8 mouse cellular contexts compared by ENCODE assay signal in genomic region chr13:21994896-21995295, GRCm38 (mm10). TPM values are rescaled to one million over a fixed set of nuclear protein-coding genes. Genes with fewer than 3 reads are reported as not detected.
A peak's percentile ranks its signal among the peaks of the same experiment; 100 is the strongest.
DNase-seq lines count a peak whose midpoint lies in the region; ATAC-seq lines count a peak whose summit lies in the region.
"Had no signal": no experiment of that assay in that cellular context is flagged by ENCODE, and none has a peak within 500 bp of the region (broad histone marks: within the 10 kb centered on the region; RNA-seq: fewer than 3 reads in every experiment).

No protein-coding gene starts in this region.

- H3K4me3 ChIP-seq in neural tube, embryonic 11.5 days (ENCODE audit: low read depth, low read length), result peak overlapping the region; percentile 36
- peak overlapping the region; percentile 39 for H3K4me3 ChIP-seq in forebrain, embryonic 11.5 days (ENCODE audit: low read depth, low read length)
- H3K4me3 ChIP-seq in limb, embryonic 15.5 days, result peak overlapping the region; percentile 33
- H3K4me3 ChIP-seq in stomach, embryonic 15.5 days (replicated peaks), result peak overlapping the region; percentile 42

- 6% methylated on average over 8 of the region's 8 CpGs for WGBS in neural tube, embryonic 11.5 days
- 5% methylated on average over 8 of the region's 8 CpGs for WGBS in forebrain, embryonic 11.5 days
- 4% methylated on average over 8 of the region's 8 CpGs for WGBS in limb, embryonic 15.5 days
- 5% methylated on average over 8 of the region's 8 CpGs for WGBS in stomach, embryonic 15.5 days

- H3K27ac ChIP-seq in neural tube, embryonic 11.5 days (ENCODE audit: low read depth, low read length), result no peak overlapping the region
- no peak overlapping the region for H3K27ac ChIP-seq in forebrain, embryonic 11.5 days (ENCODE audit: low read depth, low read length)
- no peak overlapping the region for H3K27ac ChIP-seq in limb, embryonic 15.5 days
- H3K27ac ChIP-seq in stomach, embryonic 15.5 days, result no peak overlapping the region

- H3K9ac ChIP-seq in neural tube, embryonic 11.5 days (ENCODE audit: low read length), result no peak overlapping the region
- H3K9ac ChIP-seq in forebrain, embryonic 11.5 days (ENCODE audit: low read length), result peak overlapping the region; percentile 35
- H3K9ac ChIP-seq in limb, embryonic 15.5 days, result no peak overlapping the region
- no peak overlapping the region for H3K9ac ChIP-seq in stomach, embryonic 15.5 days

- no peaks in the 10 kb centered on the region for H3K36me3 ChIP-seq in neural tube, embryonic 11.5 days (ENCODE audit: control insufficient read depth, insufficient read depth, low read length)
- no peaks in the 10 kb centered on the region for H3K36me3 ChIP-seq in forebrain, embryonic 11.5 days (ENCODE audit: control insufficient read depth, insufficient read depth, low read length)
- H3K36me3 ChIP-seq in limb, embryonic 15.5 days, result no peaks in the 10 kb centered on the region
- no peaks in the 10 kb centered on the region for H3K36me3 ChIP-seq in stomach, embryonic 15.5 days

- ATAC-seq in neural tube, embryonic 11.5 days (ENCODE audit: insufficient read depth, low FRiP score, low TSS enrichment), result no peak
- no peak for ATAC-seq in forebrain, embryonic 11.5 days (replicated peaks; ENCODE audit: low FRiP score)
- no peak for ATAC-seq in limb, embryonic 15.5 days (ENCODE audit: insufficient number of reproducible peaks, low FRiP score, low TSS enrichment, low read depth)
- ATAC-seq in stomach, embryonic 15.5 days (ENCODE audit: insufficient read depth, low FRiP score, low read depth), result no peak

- H3K4me2 ChIP-seq in neural tube, embryonic 11.5 days (ENCODE audit: low read depth), result peak overlapping the region; percentile 57
- peak overlapping the region; percentile 65 for H3K4me2 ChIP-seq in forebrain, embryonic 11.5 days (ENCODE audit: low read depth, low read length, severe bottlenecking)
- H3K4me2 ChIP-seq in limb, embryonic 15.5 days, result peak overlapping the region; percentile 44
- peak overlapping the region; percentile 67 for H3K4me2 ChIP-seq in stomach, embryonic 15.5 days

- intact Hi-C loops in gastrocnemius, postnatal 14 days (cut with DNase I; ENCODE audit: low total_unique reads), result no loop called here

- H3K9me3 ChIP-seq in neural tube, embryonic 11.5 days (ENCODE audit: control insufficient read depth, low read length), result no peaks in the 10 kb centered on the region
- no peaks in the 10 kb centered on the region for H3K9me3 ChIP-seq in forebrain, embryonic 11.5 days (ENCODE audit: control insufficient read depth, low read length)
- H3K9me3 ChIP-seq in limb, embryonic 15.5 days, result no peaks in the 10 kb centered on the region
- no peaks in the 10 kb centered on the region for H3K9me3 ChIP-seq in stomach, embryonic 15.5 days

- 0 out of 2 replicates have a peak, but pooled peaks cover 7% of the 10 kb centered on the region for H3K4me1 ChIP-seq in neural tube, embryonic 11.5 days (ENCODE audit: control insufficient read depth, insufficient read depth, low read length)
- no peaks in the 10 kb centered on the region; the same call in 1 of the 2 replicates for H3K4me1 ChIP-seq in forebrain, embryonic 11.5 days (replicated peaks; ENCODE audit: control insufficient read depth, insufficient read depth, low read length)
- H3K4me1 ChIP-seq in limb, embryonic 15.5 days, result peaks cover 14% of the 10 kb centered on the region; the same call in 1 of the 2 replicates
- H3K4me1 ChIP-seq in stomach, embryonic 15.5 days, result peaks cover 12% of the 10 kb centered on the region; the same call in 1 of the 2 replicates

- no peak for DNase-seq in neural tube, embryonic 11.5 days (ENCODE audit: low spot score)
- no peak for DNase-seq in neural tube, embryonic 10.5 days (ENCODE audit: extremely low spot score, low spot score)
- no peak for DNase-seq in forebrain, embryonic 11.5 days (ENCODE audit: low spot score)
- DNase-seq in adipocyte (ENCODE audit: low spot score), result no peak
- no peak for DNase-seq in gastrocnemius, postnatal 14 days

- H3K27me3 ChIP-seq in neural tube, embryonic 11.5 days (ENCODE audit: control insufficient read depth, insufficient read depth, low read length), result peaks cover 48% of the 10 kb centered on the region
- H3K27me3 ChIP-seq in forebrain, embryonic 11.5 days (ENCODE audit: control insufficient read depth, insufficient read depth, low read length), result peaks cover 38% of the 10 kb centered on the region
- peaks cover 62% of the 10 kb centered on the region for H3K27me3 ChIP-seq in limb, embryonic 15.5 days
- peaks cover 43% of the 10 kb centered on the region for H3K27me3 ChIP-seq in stomach, embryonic 15.5 days (replicated peaks)

RNA-seq across cellular contexts. Expression of gene Pom121l2, which starts 13.9 kb away (rescaled TPM):
- polyA plus RNA-seq in neural tube, embryonic 11.5 days (2014; fragmentation: Nextera tagmentation; extraction: Ambion mirVana), result 0.16 and 0.19 TPM in 2 replicates
- 0.12 TPM in 1 of 2 replicates, not detected in the other for polyA plus RNA-seq in forebrain, embryonic 11.5 days (2014; fragmentation: Nextera tagmentation; extraction: Ambion mirVana)
- 0.15 and 0.20 TPM in 2 replicates for polyA plus RNA-seq in limb, embryonic 15.5 days (2015; fragmentation: Nextera tagmentation; extraction: Ambion mirVana)
- polyA plus RNA-seq in stomach, embryonic 15.5 days (2015; fragmentation: Nextera tagmentation; extraction: Ambion mirVana), result 0.09 and 0.12 TPM in 2 replicates
- not detected for total RNA-seq in gastrocnemius, postnatal 14 days (2021)
- total RNA-seq: adrenal gland, postnatal 4 days had no signal

RNA-seq across cellular contexts. Expression of gene Prss16, which starts 14.6 kb away (rescaled TPM):
- 0.21 and 0.27 TPM in 2 replicates for polyA plus RNA-seq in neural tube, embryonic 11.5 days (2014; fragmentation: Nextera tagmentation; extraction: Ambion mirVana)
- 0.37 TPM in 1 of 2 replicates, not detected in the other for polyA plus RNA-seq in forebrain, embryonic 11.5 days (2014; fragmentation: Nextera tagmentation; extraction: Ambion mirVana)
- 1.2 and 1.3 TPM in 2 replicates for polyA plus RNA-seq in limb, embryonic 15.5 days (2015; fragmentation: Nextera tagmentation; extraction: Ambion mirVana)
- polyA plus RNA-seq in stomach, embryonic 15.5 days (2015; fragmentation: Nextera tagmentation; extraction: Ambion mirVana), result 0.94 and 1.5 TPM in 2 replicates
- not detected for total RNA-seq in gastrocnemius, postnatal 14 days (2021)
- total RNA-seq: adrenal gland, postnatal 4 days had no signal

RNA-seq across cellular contexts. Expression of gene Hist1h2ah, which starts 40.5 kb away (rescaled TPM):
- 6.6 and 16.2 TPM in 2 replicates for polyA plus RNA-seq in neural tube, embryonic 11.5 days (2014; fragmentation: Nextera tagmentation; extraction: Ambion mirVana)
- polyA plus RNA-seq in forebrain, embryonic 11.5 days (2014; fragmentation: Nextera tagmentation; extraction: Ambion mirVana), result 5.6 TPM in 1 of 2 replicates, not detected in the other
- polyA plus RNA-seq in limb, embryonic 15.5 days (2015; fragmentation: Nextera tagmentation; extraction: Ambion mirVana), result 4.7 and 7.2 TPM in 2 replicates
- polyA plus RNA-seq in stomach, embryonic 15.5 days (2015; fragmentation: Nextera tagmentation; extraction: Ambion mirVana), result 4.9 and 13.3 TPM in 2 replicates
- 10 to 100 TPM; 45.8 to 69.2 TPM for total RNA-seq in gastrocnemius, postnatal 14 days (2021)

RNA-seq across cellular contexts. Expression of gene Hist1h2bk, which starts 40.8 kb away (rescaled TPM):
- polyA plus RNA-seq in neural tube, embryonic 11.5 days (2014; fragmentation: Nextera tagmentation; extraction: Ambion mirVana), result 6.2 and 10.8 TPM in 2 replicates
- polyA plus RNA-seq in forebrain, embryonic 11.5 days (2014; fragmentation: Nextera tagmentation; extraction: Ambion mirVana), result 5.4 and 11.9 TPM in 2 replicates
- polyA plus RNA-seq in limb, embryonic 15.5 days (2015; fragmentation: Nextera tagmentation; extraction: Ambion mirVana), result 4.2 and 6.2 TPM in 2 replicates
- polyA plus RNA-seq in stomach, embryonic 15.5 days (2015; fragmentation: Nextera tagmentation; extraction: Ambion mirVana), result 4.6 and 5.5 TPM in 2 replicates
- 10 to 100 TPM; 80.3 to 90.2 TPM for total RNA-seq in gastrocnemius, postnatal 14 days (2021)

RNA-seq across cellular contexts. Expression of gene Hist1h4i, which starts 46.3 kb away (rescaled TPM):
- polyA plus RNA-seq in neural tube, embryonic 11.5 days (2014; fragmentation: Nextera tagmentation; extraction: Ambion mirVana), result 25.5 and 29.2 TPM in 2 replicates
- polyA plus RNA-seq in forebrain, embryonic 11.5 days (2014; fragmentation: Nextera tagmentation; extraction: Ambion mirVana), result 52.1 and 59.1 TPM in 2 replicates
- 15.8 and 18.4 TPM in 2 replicates for polyA plus RNA-seq in limb, embryonic 15.5 days (2015; fragmentation: Nextera tagmentation; extraction: Ambion mirVana)
- polyA plus RNA-seq in stomach, embryonic 15.5 days (2015; fragmentation: Nextera tagmentation; extraction: Ambion mirVana), result 19.1 and 19.3 TPM in 2 replicates
- total RNA-seq in gastrocnemius, postnatal 14 days (2021), result 10 to 100 TPM; 46.4 to 49.7 TPM
